Mouse (Mus musculus) lung, adult 2 months (tissue): ENCODE measurements at regions not wholly inside any gene's neighbourhood (a gene's known extent, or its start where the extent isn't known, plus 50 kb on each side); places are given as distances from the start of the nearest gene placed in this dataset.
"Not testable (repeated sequence)": the region's sequence is repeated elsewhere in the genome, so short reads cannot be mapped to it uniquely, and the experiment has no call there.

ENCODE experiments used
- DNase-seq: peaks from one replicate; pipeline ENCODE4 v3.0.0; 2022
- H3K4me1 ChIP-seq: fragments of 200-500 bp; 2 replicates; pipeline ENCODE4 v1.6.1; 2011; ENCODE audit warnings: low read length; ENCODE audit not compliant: control insufficient read depth, insufficient read depth
- H3K4me3 ChIP-seq: fragments of 200-500 bp; replicated peaks from 2 replicates; pipeline ENCODE3; 2011; ENCODE audit warnings: low read depth, mild to moderate bottlenecking, control low read depth, low read length; ENCODE audit errors: extremely low read depth
- CTCF ChIP-seq: fragments of 200-500 bp; IDR thresholded peaks from 2 replicates; pipeline ENCODE4 v1.5.1; 2011; ENCODE audit warnings: mild to moderate bottlenecking, low read length, control low read depth; ENCODE audit not compliant: insufficient read depth
- POLR2A ChIP-seq: fragments of 200-500 bp; IDR thresholded peaks from 2 replicates; pipeline ENCODE4 v1.6.1; 2011; ENCODE audit warnings: low read depth, mild to moderate bottlenecking, control low read depth, low read length, borderline replicate concordance; ENCODE audit errors: extremely low read depth
- WGBS: fragments of 180-500 bp; shearing (Covaris S2); methylation state at CpG from one replicate; pipeline ENCODE4 v1.1.7; 2018; 5-methylcytosine and 5-hydroxymethylcytosine counted together

- H3K4me1 ChIP-seq = no peaks in the 10 kb centered on the region
- TF ChIP-seq POLR2A (no peak), CTCF (no peak)
- DNase-seq = no peak
- H3K4me3 ChIP-seq = no peak overlapping the region
- WGBS = 44% methylated on average over 1 of the region's 1 CpGs
Observed at GRCm38 (mm10) chr4:64432097-64432496, 385.3 kb upstream of the Tnc start.

- H3K4me1 ChIP-seq = no peaks in the 10 kb centered on the region
- DNase-seq = no peak
- TF ChIP-seq CTCF (no peak), POLR2A (no peak)
- H3K4me3 ChIP-seq = no peak overlapping the region
- 54% methylated on average over 13 of the region's 13 CpGs for WGBS
Observed at GRCm38 (mm10) chr4:64437744-64438594, 391.2 kb upstream of the Tnc start.

GRCm38 (mm10) chr4:64451442-64451841 is 404.6 kb upstream of the Tnc start:
- Histone ChIP-seq H3K4me1 (no peaks in the 10 kb centered on the region), H3K4me3 (no peak overlapping the region)
- DNase-seq = no peak
- TF ChIP-seq POLR2A = no peak
- no peak for TF ChIP-seq CTCF
- 28% methylated on average over 1 of the region's 1 CpGs for WGBS

- DNase-seq = no peak
- no peak overlapping the region for H3K4me3 ChIP-seq
- TF ChIP-seq POLR2A (no peak), CTCF (no peak)
- H3K4me1 ChIP-seq = no peaks in the 10 kb centered on the region
- WGBS = 68% methylated on average over 1 of the region's 1 CpGs
Observed at GRCm38 (mm10) chr4:64451946-64452345, 405.1 kb upstream of the Tnc start.

GRCm38 (mm10) chr4:64492260-64492962 is 445.6 kb upstream of the Tnc start:
- 84% methylated on average over 1 of the region's 1 CpGs for WGBS
- TF ChIP-seq POLR2A = no peak
- TF ChIP-seq CTCF = peak; percentile 27; the same call in 1 of the 2 replicates
- Histone ChIP-seq H3K4me1 (no peaks in the 10 kb centered on the region), H3K4me3 (no peak overlapping the region)
- DNase-seq = no peak

- H3K4me1 ChIP-seq, H3K4me3 ChIP-seq, DNase-seq: not testable (repeated sequence)
Observed at GRCm38 (mm10) chr4:64497759-64498158, 450.9 kb upstream of the Tnc start.

GRCm38 (mm10) chr4:64500635-64501395 is 454.0 kb upstream of the Tnc start:
- Histone ChIP-seq H3K4me3 (no peak overlapping the region), H3K4me1 (no peaks in the 10 kb centered on the region)
- 76% methylated on average over 5 of the region's 5 CpGs for WGBS
- no peak for DNase-seq
- TF ChIP-seq CTCF (no peak), POLR2A (no peak)

- Histone ChIP-seq H3K4me1 (no peaks in the 10 kb centered on the region), H3K4me3 (no peak overlapping the region)
- no peak for DNase-seq
- no peak for TF ChIP-seq POLR2A
- no peak for TF ChIP-seq CTCF
Observed at GRCm38 (mm10) chr4:64521883-64522282, 475.1 kb upstream of the Tnc start.

- Histone ChIP-seq H3K4me3 (no peak overlapping the region), H3K4me1 (no peaks in the 10 kb centered on the region)
- no peak for DNase-seq
- TF ChIP-seq CTCF = no peak
- no peak for TF ChIP-seq POLR2A
- 62% methylated on average over 4 of the region's 4 CpGs for WGBS
Observed at GRCm38 (mm10) chr4:64527724-64528332, 481.0 kb upstream of the Tnc start.
